Mouse (Mus musculus) effector memory CD4-positive, alpha-beta T cell, adult 5 months (primary cell): ENCODE data around the gene Olfr613. TPM values are rescaled to one million over a fixed set of nuclear protein-coding genes. Genes with fewer than 3 reads are reported as not detected.

Source experiments
- polyA plus RNA-seq: library from polyadenylated mRNA; unstranded; fragments of 100-300 nt; shearing (Covaris generic); gene quantifications from one replicate; pipeline ENCODE4 v1.2.1, GENCODE M21; 2017

Olfr613 gene
- not detected for polyA plus RNA-seq

DNA sequence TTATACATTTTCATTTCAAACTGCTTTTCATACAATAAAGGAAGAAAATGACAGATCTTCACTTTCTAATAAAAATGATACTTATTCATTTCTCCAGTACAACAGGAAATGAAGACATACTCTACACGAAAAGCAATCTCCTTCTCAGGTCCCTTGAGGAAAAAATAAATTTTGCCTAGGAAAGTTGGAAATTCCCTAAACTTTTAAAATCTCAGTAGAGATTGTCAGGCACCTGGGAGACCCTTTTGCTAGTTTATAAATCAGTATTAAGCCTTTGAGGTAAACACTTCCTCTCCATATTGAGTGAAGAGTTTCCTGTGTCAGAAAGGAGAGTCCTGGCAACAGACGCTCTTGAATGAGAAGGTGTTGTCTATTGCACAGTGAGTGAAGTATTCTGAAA lies at the start of gene Olfr613:
Olfr613 (plus strand) TSS at position 301 of the 400 bp plus-strand sequence.

DNA sequence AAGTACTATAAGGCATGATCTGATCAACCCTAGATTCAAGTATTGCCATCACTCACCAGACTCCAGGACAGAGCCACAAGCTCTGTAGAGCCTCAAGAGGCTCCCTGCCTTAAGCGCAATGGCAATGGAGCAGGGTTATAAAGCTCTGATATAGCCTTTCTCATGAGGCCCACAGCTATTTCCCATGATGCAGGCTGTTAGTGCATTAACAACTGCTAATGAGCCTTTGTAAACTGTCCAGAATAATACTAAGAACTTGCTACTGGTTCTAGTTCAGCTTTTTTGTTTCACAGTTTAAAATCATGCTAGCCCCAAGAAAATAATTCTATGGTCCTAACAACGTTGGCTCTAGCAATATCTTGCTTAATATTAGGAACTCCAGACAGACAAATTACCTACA lies 35.9 kb upstream of the Olfr613 start, which contains the start of gene Olfr610:
Olfr610 (minus strand) TSS at position 101 of the 400 bp plus-strand sequence.

DNA sequence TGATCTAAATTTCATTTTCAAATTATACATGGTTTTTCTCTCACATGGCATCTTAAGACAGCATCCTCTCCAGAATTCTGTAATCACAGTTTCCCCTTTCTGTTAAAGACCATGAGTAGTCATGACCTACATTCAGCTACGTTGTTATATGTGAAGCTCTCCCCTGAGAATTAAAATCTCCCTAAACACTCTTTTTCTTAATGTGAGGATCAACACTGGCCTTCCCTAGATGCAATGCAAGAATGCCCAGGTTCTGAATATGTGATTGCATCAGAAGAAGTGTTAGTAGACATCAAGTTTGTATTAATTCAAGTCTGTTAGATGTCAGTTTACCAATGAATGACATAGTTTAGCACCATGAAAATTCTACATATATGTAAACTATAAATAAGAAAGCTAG lies 27.1 kb upstream of the Olfr613 start, which contains the start of gene Olfr611:
Olfr611 (minus strand) TSS at position 101 of the 400 bp plus-strand sequence.

DNA sequence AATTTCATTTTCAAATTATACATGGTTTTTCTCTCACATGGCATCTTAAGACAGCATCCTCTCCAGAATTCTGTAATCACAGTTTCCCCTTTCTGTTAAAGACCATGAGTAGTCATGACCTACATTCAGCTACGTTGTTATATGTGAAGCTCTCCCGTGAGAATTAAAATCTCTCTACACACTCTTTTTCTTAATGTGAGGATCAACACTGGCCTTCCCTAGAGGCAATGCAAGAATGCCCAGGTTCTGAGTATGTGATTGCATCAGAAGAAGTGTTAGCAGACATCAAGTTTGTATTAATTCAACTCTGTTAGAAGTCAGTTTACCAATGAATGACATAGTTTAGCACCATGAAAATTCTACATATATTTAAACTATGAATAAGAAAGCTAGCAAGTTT lies 5.3 kb upstream of the Olfr613 start, which contains the start of gene Olfr612:
Olfr612 (minus strand) TSS at position 101 of the 400 bp plus-strand sequence.

GRCm38 (mm10) chr7:103555779-103556178 lies 7.9 kb downstream of the Olfr613 start, which contains the start of gene Olfr615:
Gene Olfr615 (plus strand): TSS chr7:103556079.

GRCm38 (mm10) chr7:103569043-103569442 lies 21.2 kb downstream of the Olfr613 start, which contains the start of gene Olfr616:
Gene Olfr616 (minus strand): TSS chr7:103569143.

GRCm38 (mm10) chr7:103572761-103573160 lies 24.9 kb downstream of the Olfr613 start, which contains the start of gene Olfr617:
Gene Olfr617 (plus strand): TSS chr7:103573061.

DNA sequence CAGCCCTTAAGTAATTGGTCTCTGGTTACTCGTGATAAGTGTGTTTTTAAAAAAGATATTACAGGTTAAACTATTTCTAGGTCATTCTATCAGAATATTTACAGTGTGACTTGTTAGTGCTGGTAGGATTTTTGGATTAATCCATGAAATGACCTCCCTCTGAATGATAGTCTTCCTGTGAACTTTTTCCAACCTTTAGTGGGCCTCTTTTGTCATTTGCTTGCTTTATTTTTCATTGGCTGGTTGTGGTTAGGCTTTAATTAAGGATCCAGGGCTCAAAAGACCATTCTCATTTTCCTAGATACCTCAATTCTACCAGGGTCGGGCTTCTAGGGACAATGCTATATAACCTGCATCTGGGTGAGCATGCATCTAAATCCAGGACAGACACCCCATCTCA lies 41.9 kb downstream of the Olfr613 start, which contains the start of gene Olfr618:
Olfr618 (plus strand) TSS at position 301 of the 400 bp plus-strand sequence.

GRCm38 (mm10) chr7:103600275-103600674 lies 52.4 kb downstream of the Olfr613 start, which contains the start of gene Olfr619:
Gene Olfr619 (plus strand): TSS chr7:103600575.

Other genes starting within 250 kb of the Olfr613 start
- gene Olfr596, start 242.4 kb upstream of the Olfr613 start, polyA plus RNA-seq = 0.27 TPM
- gene Olfr597, start 231.8 kb upstream of the Olfr613 start, polyA plus RNA-seq = not detected
- not detected for gene Olfr598, start 224.5 kb upstream of the Olfr613 start, polyA plus RNA-seq
- not detected for gene Olfr599, start 212.2 kb upstream of the Olfr613 start, polyA plus RNA-seq
- not detected for gene Olfr600, start 198.4 kb upstream of the Olfr613 start, polyA plus RNA-seq
- not detected for gene Olfr601, start 185.4 kb upstream of the Olfr613 start, polyA plus RNA-seq
- not detected for gene Olfr603, start 161.9 kb upstream of the Olfr613 start, polyA plus RNA-seq
- gene Usp17lc, start 133.0 kb upstream of the Olfr613 start, polyA plus RNA-seq = not detected
- gene Olfr605, start 102.6 kb upstream of the Olfr613 start, polyA plus RNA-seq = not detected
- not detected for gene Olfr606, start 99.0 kb upstream of the Olfr613 start, polyA plus RNA-seq
- gene Olfr607, start 83.9 kb upstream of the Olfr613 start, polyA plus RNA-seq = 0.09 TPM
- not detected for gene Olfr608, start 78.2 kb upstream of the Olfr613 start, polyA plus RNA-seq
- not detected for gene Olfr609, start 50.0 kb upstream of the Olfr613 start, polyA plus RNA-seq
- not detected for gene Olfr610, start 36.0 kb upstream of the Olfr613 start, polyA plus RNA-seq
- gene Olfr611, start 27.2 kb upstream of the Olfr613 start, polyA plus RNA-seq = not detected
- not detected for gene Olfr612, start 5.4 kb upstream of the Olfr613 start, polyA plus RNA-seq
- not detected for gene Olfr615, start 8.0 kb downstream of the Olfr613 start, polyA plus RNA-seq
- not detected for gene Olfr616, start 21.1 kb downstream of the Olfr613 start, polyA plus RNA-seq
- not detected for gene Olfr617, start 25.0 kb downstream of the Olfr613 start, polyA plus RNA-seq
- not detected for gene Olfr618, start 42.0 kb downstream of the Olfr613 start, polyA plus RNA-seq
- not detected for gene Olfr619, start 52.5 kb downstream of the Olfr613 start, polyA plus RNA-seq
- not detected for gene Olfr620, start 64.5 kb downstream of the Olfr613 start, polyA plus RNA-seq
- not detected for gene Olfr622, start 94.6 kb downstream of the Olfr613 start, polyA plus RNA-seq
- not detected for gene Olfr623, start 115.6 kb downstream of the Olfr613 start, polyA plus RNA-seq
- gene Olfr624, start 123.1 kb downstream of the Olfr613 start, polyA plus RNA-seq = not detected
- not detected for gene Olfr625-ps1, start 134.6 kb downstream of the Olfr613 start, polyA plus RNA-seq
- not detected for gene Olfr243, start 166.6 kb downstream of the Olfr613 start, polyA plus RNA-seq
- not detected for gene Olfr628, start 182.3 kb downstream of the Olfr613 start, polyA plus RNA-seq
- not detected for gene Olfr629, start 196.9 kb downstream of the Olfr613 start, polyA plus RNA-seq
- gene Olfr630, start 209.3 kb downstream of the Olfr613 start, polyA plus RNA-seq = not detected
- gene Olfr69, start 223.5 kb downstream of the Olfr613 start, polyA plus RNA-seq = not detected
- 0.14 TPM for gene Olfr68, start 231.6 kb downstream of the Olfr613 start, polyA plus RNA-seq
- gene Olfr67, start 243.7 kb downstream of the Olfr613 start, polyA plus RNA-seq = not detected